Mouse (Mus musculus): ENCODE results near the gene Olfr1094. TPM values are rescaled to one million over a fixed set of nuclear protein-coding genes. Genes with fewer than 3 reads are reported as not detected.

Olfr1094 gene
- polyA plus RNA-seq (2012; fragmentation: generic; extraction: Trizol) = not detected

GRCm38 (mm10) chr2:86824363-86824762 lies at the start of gene Olfr1094:
Gene Olfr1094, plus strand, starts transcription at chr2:86824663.
- no peaks in the 10 kb centered on the region for H3K36me3 ChIP-seq (ENCODE audit: control insufficient read depth, insufficient read depth)
- no peak within 1 kb of the TSS for H3ac ChIP-seq (ENCODE audit: control insufficient read depth, insufficient read length)
- TF ChIP-seq MYOD1 (IDR thresholded peaks at IDR 0.05; ENCODE audit: control insufficient read depth in 1 of 3, insufficient read length in 2 of 3, low read depth in 2 of 3) (no peak), REST (IDR thresholded peaks at IDR 0.05; ENCODE audit: insufficient read depth, insufficient read length) (no peak), TCF12 (IDR thresholded peaks at IDR 0.05; ENCODE audit: insufficient read depth, poor library complexity, severe bottlenecking) (no peak), POLR2AphosphoS2 (IDR thresholded peaks at IDR 0.05; ENCODE audit: insufficient read length, low read depth) (no peak), POLR2A (IDR thresholded peaks at IDR 0.05; ENCODE audit: insufficient read length, low read depth) (no peak), CEBPB (IDR thresholded peaks at IDR 0.05; ENCODE audit: insufficient read depth, poor library complexity, severe bottlenecking) (no peak), MAX (IDR thresholded peaks at IDR 0.05; ENCODE audit: low read depth) (no peak), TCF3 (IDR thresholded peaks at IDR 0.05; ENCODE audit: insufficient read length, low read depth) (no peak), SRF (IDR thresholded peaks at IDR 0.05; ENCODE audit: control insufficient read depth, insufficient read length, low read depth) (no peak), USF1 (IDR thresholded peaks at IDR 0.05; ENCODE audit: low read depth) (no peak), MYOG (IDR thresholded peaks at IDR 0.05; ENCODE audit: control insufficient read depth in 1 of 3, insufficient read depth in 1 of 3, insufficient read length in 2 of 3, low read depth in 2 of 3) (no peak), E2F4 (IDR thresholded peaks at IDR 0.05; ENCODE audit: insufficient read depth) (no peak)
- H3K4me2 ChIP-seq (ENCODE audit: low read depth) = no peak within 1 kb of the TSS
- H3K79me2 ChIP-seq (ENCODE audit: control insufficient read depth, insufficient read depth) = no peaks in the 10 kb centered on the region
- H3K27me3 ChIP-seq (ENCODE audit: control insufficient read depth, insufficient read depth, insufficient read length) = no peaks in the 10 kb centered on the region
- no peak within 1 kb of the TSS for H3K4me3 ChIP-seq

GRCm38 (mm10) chr2:86782179-86782578 lies 42.3 kb upstream of the Olfr1094 start, which contains the start of gene Olfr1093:
Gene Olfr1093, plus strand, starts transcription at chr2:86782479.
- Histone ChIP-seq H3ac (ENCODE audit: control insufficient read depth, insufficient read length) (no peak within 1 kb of the TSS), H3K27me3 (ENCODE audit: control insufficient read depth, insufficient read depth, insufficient read length) (no peaks in the 10 kb centered on the region), H3K79me2 (ENCODE audit: control insufficient read depth, insufficient read depth) (no peaks in the 10 kb centered on the region), H3K4me2 (ENCODE audit: low read depth) (no peak within 1 kb of the TSS), H3K4me3 (no peak within 1 kb of the TSS), H3K36me3 (ENCODE audit: control insufficient read depth, insufficient read depth) (no peaks in the 10 kb centered on the region)
- TF ChIP-seq REST (IDR thresholded peaks at IDR 0.05; ENCODE audit: insufficient read depth, insufficient read length) = no peak
- TF ChIP-seq SRF (IDR thresholded peaks at IDR 0.05; ENCODE audit: control insufficient read depth, insufficient read length, low read depth) = no peak
- TF ChIP-seq POLR2A (IDR thresholded peaks at IDR 0.05; ENCODE audit: insufficient read length, low read depth) = no peak
- no peak for TF ChIP-seq MYOD1 (IDR thresholded peaks at IDR 0.05; ENCODE audit: control insufficient read depth in 1 of 3, insufficient read length in 2 of 3, low read depth in 2 of 3)
- no peak for TF ChIP-seq POLR2AphosphoS2 (IDR thresholded peaks at IDR 0.05; ENCODE audit: insufficient read length, low read depth)
- TF ChIP-seq E2F4 (IDR thresholded peaks at IDR 0.05; ENCODE audit: insufficient read depth) = no peak
- no peak for TF ChIP-seq MAX (IDR thresholded peaks at IDR 0.05; ENCODE audit: low read depth)
- TF ChIP-seq TCF12 (IDR thresholded peaks at IDR 0.05; ENCODE audit: insufficient read depth, poor library complexity, severe bottlenecking) = no peak
- TF ChIP-seq TCF3 (IDR thresholded peaks at IDR 0.05; ENCODE audit: insufficient read length, low read depth) = no peak
- TF ChIP-seq USF1 (IDR thresholded peaks at IDR 0.05; ENCODE audit: low read depth) = no peak
- TF ChIP-seq CEBPB (IDR thresholded peaks at IDR 0.05; ENCODE audit: insufficient read depth, poor library complexity, severe bottlenecking) = no peak
- no peak for TF ChIP-seq MYOG (IDR thresholded peaks at IDR 0.05; ENCODE audit: control insufficient read depth in 1 of 3, insufficient read depth in 1 of 3, insufficient read length in 2 of 3, low read depth in 2 of 3)

- H3K27me3 ChIP-seq (ENCODE audit: control insufficient read depth, insufficient read depth, insufficient read length) = no peaks in the 10 kb centered on the region
- no peaks in the 10 kb centered on the region for H3K79me2 ChIP-seq (ENCODE audit: control insufficient read depth, insufficient read depth)
- H3K4me3 ChIP-seq = no peak within 1 kb of the TSS
- no peaks in the 10 kb centered on the region for H3K36me3 ChIP-seq (ENCODE audit: control insufficient read depth, insufficient read depth)
- no peak for TF ChIP-seq MYOD1 (IDR thresholded peaks at IDR 0.05; ENCODE audit: control insufficient read depth in 1 of 3, insufficient read length in 2 of 3, low read depth in 2 of 3)
- TF ChIP-seq E2F4 (IDR thresholded peaks at IDR 0.05; ENCODE audit: insufficient read depth) = no peak
- TF ChIP-seq USF1 (IDR thresholded peaks at IDR 0.05; ENCODE audit: low read depth) = no peak
- no peak for TF ChIP-seq CEBPB (IDR thresholded peaks at IDR 0.05; ENCODE audit: insufficient read depth, poor library complexity, severe bottlenecking)
- TF ChIP-seq TCF12 (IDR thresholded peaks at IDR 0.05; ENCODE audit: insufficient read depth, poor library complexity, severe bottlenecking) = no peak
- TF ChIP-seq REST (IDR thresholded peaks at IDR 0.05; ENCODE audit: insufficient read depth, insufficient read length) = no peak
- no peak for TF ChIP-seq POLR2A (IDR thresholded peaks at IDR 0.05; ENCODE audit: insufficient read length, low read depth)
- no peak for TF ChIP-seq SRF (IDR thresholded peaks at IDR 0.05; ENCODE audit: control insufficient read depth, insufficient read length, low read depth)
- no peak for TF ChIP-seq POLR2AphosphoS2 (IDR thresholded peaks at IDR 0.05; ENCODE audit: insufficient read length, low read depth)
- TF ChIP-seq TCF3 (IDR thresholded peaks at IDR 0.05; ENCODE audit: insufficient read length, low read depth) = no peak
- no peak for TF ChIP-seq MYOG (IDR thresholded peaks at IDR 0.05; ENCODE audit: control insufficient read depth in 1 of 3, insufficient read depth in 1 of 3, insufficient read length in 2 of 3, low read depth in 2 of 3)
- no peak for TF ChIP-seq MAX (IDR thresholded peaks at IDR 0.05; ENCODE audit: low read depth)
- no peak within 1 kb of the TSS for H3ac ChIP-seq (ENCODE audit: control insufficient read depth, insufficient read length)
- no peak within 1 kb of the TSS for H3K4me2 ChIP-seq (ENCODE audit: low read depth)
Measured at GRCm38 (mm10) chr2:86809918-86810317, 14.5 kb upstream of the Olfr1094 start, which contains the start of gene Olfr141. Gene Olfr141, minus strand, starts transcription at chr2:86810018.

GRCm38 (mm10) chr2:86851596-86851995 lies 27.1 kb downstream of the Olfr1094 start, which contains the start of gene Olfr1095:
Gene Olfr1095, minus strand, starts transcription at chr2:86851696.
- no peaks in the 10 kb centered on the region for H3K27me3 ChIP-seq (ENCODE audit: control insufficient read depth, insufficient read depth, insufficient read length)
- no peak within 1 kb of the TSS for H3K4me2 ChIP-seq (ENCODE audit: low read depth)
- H3K79me2 ChIP-seq (ENCODE audit: control insufficient read depth, insufficient read depth) = no peaks in the 10 kb centered on the region
- H3K4me3 ChIP-seq = no peak within 1 kb of the TSS
- H3K36me3 ChIP-seq (ENCODE audit: control insufficient read depth, insufficient read depth) = no peaks in the 10 kb centered on the region
- TF ChIP-seq E2F4 (IDR thresholded peaks at IDR 0.05; ENCODE audit: insufficient read depth) (no peak), MYOG (IDR thresholded peaks at IDR 0.05; ENCODE audit: control insufficient read depth in 1 of 3, insufficient read depth in 1 of 3, insufficient read length in 2 of 3, low read depth in 2 of 3) (no peak), USF1 (IDR thresholded peaks at IDR 0.05; ENCODE audit: low read depth) (no peak), TCF3 (IDR thresholded peaks at IDR 0.05; ENCODE audit: insufficient read length, low read depth) (no peak), REST (IDR thresholded peaks at IDR 0.05; ENCODE audit: insufficient read depth, insufficient read length) (no peak), MYOD1 (IDR thresholded peaks at IDR 0.05; ENCODE audit: control insufficient read depth in 1 of 3, insufficient read length in 2 of 3, low read depth in 2 of 3) (no peak), POLR2A (IDR thresholded peaks at IDR 0.05; ENCODE audit: insufficient read length, low read depth) (no peak), MAX (IDR thresholded peaks at IDR 0.05; ENCODE audit: low read depth) (no peak), SRF (IDR thresholded peaks at IDR 0.05; ENCODE audit: control insufficient read depth, insufficient read length, low read depth) (no peak), POLR2AphosphoS2 (IDR thresholded peaks at IDR 0.05; ENCODE audit: insufficient read length, low read depth) (no peak), TCF12 (IDR thresholded peaks at IDR 0.05; ENCODE audit: insufficient read depth, poor library complexity, severe bottlenecking) (no peak), CEBPB (IDR thresholded peaks at IDR 0.05; ENCODE audit: insufficient read depth, poor library complexity, severe bottlenecking) (no peak)
- no peak within 1 kb of the TSS for H3ac ChIP-seq (ENCODE audit: control insufficient read depth, insufficient read length)
